Mouse (Mus musculus) CD4-positive, CD25-positive, alpha-beta regulatory T cell, adult 4 months (primary cell): Measurements from ENCODE around the gene Limd1. TPM values are rescaled to one million over a fixed set of nuclear protein-coding genes. Genes with fewer than 3 reads are reported as not detected.

Experiments
- polyA plus RNA-seq, 2 experiments: library from polyadenylated mRNA; unstranded; fragments of 100-300 nt; shearing (Covaris generic); gene quantifications; one replicate each; pipeline ENCODE4 v1.2.1; 2017

The Limd1 gene
- polyA plus RNA-seq, 2 experiments from 2014 or later = 37.6 to 41.0 TPM

Other genes starting within 250 kb of the Limd1 start
- gene Tmem158, start 217.9 kb upstream of the Limd1 start, polyA plus RNA-seq = 1 to 10 TPM in 1 of 2 experiments, not detected in 1; 1.0 TPM
- 1,000 to 10,000 TPM in 1 of 2 experiments, 100 to 1,000 TPM in 1; 704 to 1,559 TPM for gene Lars2, start 111.8 kb upstream of the Limd1 start, polyA plus RNA-seq
- 10 to 100 TPM; 46.0 to 55.2 TPM for gene Sacm1l, start 51.1 kb downstream of the Limd1 start, polyA plus RNA-seq
- 1 to 10 TPM in 1 of 2 experiments, under 1 TPM in 1; 0.34 to 1.8 TPM for gene Slc6a20b, start 153.9 kb downstream of the Limd1 start, polyA plus RNA-seq
- gene Ccr9, start 199.7 kb downstream of the Limd1 start, polyA plus RNA-seq = 10 to 100 TPM; 28.0 to 36.1 TPM
- not detected for gene Slc6a20a, start 200.2 kb downstream of the Limd1 start, polyA plus RNA-seq
- gene Lztfl1, start 239.0 kb downstream of the Limd1 start, polyA plus RNA-seq = 10 to 100 TPM; 42.1 to 48.2 TPM